Mouse (Mus musculus) cerebellum, adult 8-10 months (tissue): ENCODE data around the gene Cyfip1.
"Not testable (repeated sequence)": the region's sequence is repeated elsewhere in the genome, so short reads cannot be mapped to it uniquely, and the experiment has no call there.

Experiments used
- DNase-seq: peaks from one replicate; pipeline ENCODE4 v3.0.0; 2022

Cyfip1 gene

GRCm38 (mm10) chr7:55865750-55866416, 24.3 kb downstream of the Cyfip1 start:
- DNase-seq, result no peak

GRCm38 (mm10) chr7:55868247-55868646, 26.7 kb downstream of the Cyfip1 start:
- DNase-seq, result no peak

- DNase-seq, result no peak
Observed at GRCm38 (mm10) chr7:55869220-55869619, 27.7 kb downstream of the Cyfip1 start.

- no peak for DNase-seq
Observed at GRCm38 (mm10) chr7:55870340-55871020, 28.9 kb downstream of the Cyfip1 start.

- no peak for DNase-seq
Observed at GRCm38 (mm10) chr7:55871476-55871875, 29.9 kb downstream of the Cyfip1 start.

- DNase-seq, result no peak
Observed at GRCm38 (mm10) chr7:55874703-55875102, 33.2 kb downstream of the Cyfip1 start.

GRCm38 (mm10) chr7:55877721-55878120, 36.2 kb downstream of the Cyfip1 start:
- no peak for DNase-seq

- DNase-seq, result no peak
Observed at GRCm38 (mm10) chr7:55880882-55881281, 39.3 kb downstream of the Cyfip1 start.

- DNase-seq, result no peak
Observed at GRCm38 (mm10) chr7:55888603-55889002, 47.1 kb downstream of the Cyfip1 start.

- DNase-seq, result no peak
Observed at GRCm38 (mm10) chr7:55889996-55890395, 48.5 kb downstream of the Cyfip1 start.

GRCm38 (mm10) chr7:55890731-55891130, 49.2 kb downstream of the Cyfip1 start:
- no peak for DNase-seq

GRCm38 (mm10) chr7:55891797-55892196, 50.3 kb downstream of the Cyfip1 start:
- DNase-seq, result no peak

- DNase-seq, result no peak
Observed at GRCm38 (mm10) chr7:55903766-55904165, 62.2 kb downstream of the Cyfip1 start.

GRCm38 (mm10) chr7:55905449-55905848, 63.9 kb downstream of the Cyfip1 start:
- no peak for DNase-seq

- no peak for DNase-seq
Observed at GRCm38 (mm10) chr7:55909519-55909918, 68.0 kb downstream of the Cyfip1 start.

- no peak for DNase-seq
Observed at GRCm38 (mm10) chr7:55910356-55910755, 68.8 kb downstream of the Cyfip1 start.

- no peak for DNase-seq
Observed at GRCm38 (mm10) chr7:55911371-55911770, 69.8 kb downstream of the Cyfip1 start.

- DNase-seq, result no peak
Observed at GRCm38 (mm10) chr7:55912118-55912517, 70.6 kb downstream of the Cyfip1 start.

- not testable (repeated sequence) for DNase-seq
Observed at GRCm38 (mm10) chr7:55918365-55918764, 76.8 kb downstream of the Cyfip1 start.

- DNase-seq, result no peak
Observed at GRCm38 (mm10) chr7:55927262-55927661, 85.7 kb downstream of the Cyfip1 start.

GRCm38 (mm10) chr7:55928649-55929048, 87.1 kb downstream of the Cyfip1 start:
- DNase-seq, result no peak

- no peak for DNase-seq
Observed at GRCm38 (mm10) chr7:55935025-55935424, 93.5 kb downstream of the Cyfip1 start.

- no peak for DNase-seq
Observed at GRCm38 (mm10) chr7:55938341-55938740, 96.8 kb downstream of the Cyfip1 start.

- DNase-seq, result no peak
Observed at GRCm38 (mm10) chr7:55956054-55956453, 114.5 kb downstream of the Cyfip1 start.

GRCm38 (mm10) chr7:55957178-55957577, 115.6 kb downstream of the Cyfip1 start:
- no peak for DNase-seq
